Mouse (Mus musculus) megakaryocyte progenitor cell, adult 5-6 weeks (primary cell): ENCODE data around the gene Chd3. TPM values are rescaled to one million over a fixed set of nuclear protein-coding genes. Genes with fewer than 3 reads are reported as not detected.

Experiments used
- ATAC-seq: replicated peaks from 2 replicates; pipeline ENCODE4 v1.8.0; 2016; ENCODE audit warnings: mild to moderate bottlenecking, moderate TSS enrichment, inconsistent platforms; ENCODE audit not compliant: poor library complexity
- total RNA-seq, 2 experiments: library from RNA; stranded (forward) in 1 of 2; stranded (reverse) in 1 of 2; fragments of 157-497, 149-512 nt in 1 of 2; fragments of 200-1000 nt in 1 of 2; gene quantifications; 2 replicates each; pipeline versions ENCODE4 v1.2.3 to v1.2.4; 2015 to 2017

Chd3 gene
- total RNA-seq, 2 experiments from 2014 or later: 19.9 to 22.4 TPM

- peak; percentile 72 for ATAC-seq
Observed at GRCm38 (mm10) chr11:69390400-69391034, 21.3 kb upstream of the Chd3 start.

DNA sequence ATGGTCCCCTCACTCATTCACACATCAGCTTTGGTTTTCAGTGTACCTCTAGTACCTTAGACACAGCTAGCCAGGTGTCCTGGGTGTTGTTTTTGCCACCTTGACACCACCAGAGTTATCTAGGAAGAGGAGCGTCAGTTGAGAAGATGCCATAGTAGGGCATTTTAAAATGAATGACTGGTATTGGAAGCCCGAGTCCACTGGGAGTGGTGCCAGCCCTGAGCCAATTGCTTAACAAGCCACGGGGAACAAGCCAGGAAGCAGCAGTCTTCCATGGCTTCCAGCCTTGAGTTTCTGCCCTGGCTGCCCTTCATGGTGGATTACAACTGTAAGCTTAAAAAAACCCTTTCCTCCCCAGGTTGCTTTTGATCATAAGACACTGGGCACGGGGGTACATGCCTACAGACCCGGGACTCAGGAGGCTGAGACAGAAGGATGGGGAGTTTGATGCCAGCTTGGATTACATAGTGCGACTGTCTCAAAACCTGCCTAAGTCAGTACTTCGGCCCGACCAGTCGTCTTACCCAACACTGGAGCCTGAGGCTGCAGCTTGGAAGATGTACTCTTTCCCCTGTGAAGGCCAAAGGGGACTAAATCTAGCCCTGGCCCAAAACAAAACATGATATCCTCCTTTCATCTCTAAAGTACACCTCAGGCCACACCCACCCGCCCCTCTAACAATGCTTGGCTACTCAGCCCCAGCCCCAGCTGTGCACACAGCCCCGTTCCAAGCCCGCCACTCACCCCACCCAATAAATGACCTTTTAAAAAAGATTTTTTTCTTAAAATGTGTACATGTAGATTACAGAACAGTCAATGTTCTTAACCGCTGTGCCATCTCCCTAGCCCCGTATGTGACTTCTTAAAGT is 20.6 kb upstream of the Chd3 start:
- ATAC-seq: no peak

DNA sequence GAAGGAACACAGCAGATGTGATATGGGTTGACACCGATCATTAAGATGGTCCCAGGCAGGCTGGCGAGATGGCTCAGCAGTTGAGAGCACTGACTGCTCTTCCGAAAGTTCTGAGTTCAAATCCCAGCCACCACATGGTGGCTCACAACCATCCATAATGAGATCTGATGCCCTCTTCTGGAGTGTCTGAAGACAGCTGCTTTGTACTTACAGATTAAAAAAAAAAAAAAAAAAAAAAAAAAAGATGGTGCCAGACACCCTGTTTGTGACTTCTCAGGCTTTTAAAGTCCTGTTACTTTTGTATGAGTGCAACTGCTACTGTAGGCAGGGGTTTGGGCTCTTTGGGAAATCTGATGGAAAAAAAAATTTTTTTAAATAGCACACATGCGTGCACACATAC is 19.5 kb upstream of the Chd3 start:
- no peak for ATAC-seq

DNA sequence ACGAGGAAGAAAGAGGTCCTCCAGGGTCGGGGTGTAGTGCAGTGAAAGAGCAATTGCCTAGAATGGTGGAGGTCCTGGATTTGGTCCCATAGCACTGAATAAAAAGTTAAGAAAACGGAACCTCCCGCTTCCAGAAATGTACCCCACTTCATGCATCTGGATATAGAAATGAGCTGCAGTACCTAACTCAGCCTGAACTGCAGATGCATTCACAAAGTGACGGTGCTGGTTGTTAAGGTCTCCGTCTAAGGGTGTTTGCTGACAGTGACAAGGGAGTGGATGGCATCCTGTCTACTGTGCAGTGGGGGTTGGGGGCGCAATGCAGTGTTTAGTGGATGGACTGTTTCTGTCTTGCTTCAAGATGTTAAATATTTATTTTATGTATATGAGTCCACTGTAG is 17.6 kb upstream of the Chd3 start:
- ATAC-seq: no peak

DNA sequence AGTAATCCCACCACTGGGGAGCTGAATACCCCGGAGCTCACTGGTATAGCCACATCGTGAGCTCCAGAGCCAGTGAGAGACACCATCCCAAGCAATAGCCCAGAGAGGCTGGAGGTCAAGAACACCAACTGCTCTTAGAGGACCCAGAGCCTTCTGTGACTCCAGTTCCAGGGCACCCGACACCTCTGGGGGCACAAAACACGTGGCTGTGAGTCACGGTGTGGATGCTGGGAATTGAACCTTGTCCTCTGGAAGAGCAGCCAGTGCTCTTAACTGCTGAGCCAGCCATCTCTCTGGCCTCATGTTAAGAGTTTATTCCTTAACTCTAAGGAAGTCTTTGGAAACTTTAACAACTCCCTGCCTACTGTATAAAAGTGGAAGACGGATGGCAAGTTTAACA is 15.8 kb upstream of the Chd3 start:
- no peak for ATAC-seq

DNA sequence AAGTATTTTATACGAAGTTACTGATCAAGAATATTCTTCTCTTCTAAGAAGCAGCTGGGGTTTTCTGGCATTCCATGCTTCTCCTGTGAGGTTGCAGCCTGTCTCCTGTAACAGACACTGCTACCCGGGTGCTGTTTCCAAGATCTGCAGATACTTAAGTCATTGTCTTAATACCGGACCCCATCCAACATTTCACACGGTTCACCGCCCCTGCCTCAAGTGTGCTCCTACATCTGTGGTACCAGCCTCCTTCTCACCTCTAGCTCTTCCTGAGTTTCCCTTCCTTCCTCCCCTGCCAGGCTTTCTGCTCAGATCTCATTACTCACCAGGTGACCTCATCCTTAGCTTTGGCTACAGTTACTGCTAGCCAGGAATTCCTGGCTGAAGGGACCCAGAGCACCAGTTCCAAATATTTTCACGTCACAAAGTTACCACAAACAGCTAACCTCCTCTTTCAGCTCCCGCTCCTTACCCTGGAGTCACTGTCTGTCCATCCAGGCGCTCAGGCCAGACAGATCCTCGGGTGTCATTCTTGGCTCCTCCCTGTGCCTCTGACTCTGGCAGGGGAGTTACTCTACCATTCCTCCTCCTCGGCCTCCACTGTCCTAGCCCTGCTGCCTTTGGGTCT is 13.4 kb upstream of the Chd3 start:
- no peak for ATAC-seq

- ATAC-seq: no peak
Observed at GRCm38 (mm10) chr11:69381356-69381755, 12.2 kb upstream of the Chd3 start.

- peak; percentile 73 for ATAC-seq
Observed at GRCm38 (mm10) chr11:69379600-69379999, 10.4 kb upstream of the Chd3 start.

DNA sequence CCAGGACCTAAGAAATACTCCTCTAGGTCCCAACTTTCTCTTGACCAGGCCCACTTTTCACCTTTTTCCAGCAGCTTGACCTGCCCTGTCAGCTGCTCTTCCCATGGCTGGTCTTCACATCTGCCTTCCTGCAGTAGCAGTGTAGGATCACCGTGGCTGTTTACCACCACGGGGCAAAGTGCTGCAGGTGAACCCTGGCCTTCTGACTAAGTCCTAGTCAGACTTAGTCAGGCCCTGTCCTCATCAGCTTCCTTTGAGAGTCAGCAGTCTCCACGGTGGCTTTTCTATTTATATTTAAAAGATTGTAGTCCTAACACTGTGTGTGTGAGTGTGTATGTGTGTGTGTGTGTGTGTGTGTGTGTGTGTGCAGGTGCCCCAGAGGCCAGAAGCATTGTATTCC is 8.6 kb upstream of the Chd3 start:
- ATAC-seq: no peak

DNA sequence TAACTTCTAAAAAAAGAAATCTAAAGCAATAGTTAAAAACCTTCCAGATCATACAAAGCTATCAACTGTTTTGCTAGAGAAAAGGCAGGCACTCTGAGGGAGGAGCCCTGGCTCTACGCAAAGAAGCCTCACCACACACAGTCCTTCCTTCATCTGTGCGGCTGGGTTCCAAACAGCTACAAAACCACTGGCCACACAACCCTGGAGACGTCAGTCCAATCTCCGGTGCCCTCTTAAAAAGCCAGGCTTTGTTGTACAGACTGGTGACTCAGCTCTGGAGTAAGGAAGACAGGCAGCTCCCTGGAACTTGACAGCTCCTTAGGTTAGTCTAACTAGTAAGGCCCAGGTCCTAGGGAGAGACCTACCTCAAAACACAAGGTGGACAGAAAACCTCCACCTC is 6.4 kb upstream of the Chd3 start:
- ATAC-seq: no peak

GRCm38 (mm10) chr11:69373223-69373965 is 4.2 kb upstream of the Chd3 start:
- ATAC-seq: peak; percentile 61

DNA sequence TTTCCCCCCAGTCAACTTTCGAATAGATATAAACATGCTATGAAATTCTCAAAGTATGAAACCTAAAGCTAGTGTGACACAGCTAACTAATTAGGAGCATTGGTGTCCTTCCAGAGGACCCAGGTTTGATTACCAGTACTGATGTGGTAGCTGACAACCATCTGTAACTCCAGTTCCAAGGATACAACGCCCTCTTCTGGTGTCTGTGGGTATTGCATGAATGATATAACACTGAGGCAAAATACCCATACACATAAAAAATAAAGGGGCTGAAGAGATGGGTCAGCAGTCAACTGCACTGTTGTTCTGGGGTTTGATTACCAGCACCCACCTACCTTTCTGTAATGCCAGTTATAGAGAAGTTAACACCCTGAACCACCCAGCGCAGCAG is 3.6 kb upstream of the Chd3 start:
- no peak for ATAC-seq

GRCm38 (mm10) chr11:69372056-69372779 is 3.0 kb upstream of the Chd3 start:
- ATAC-seq: peak; percentile 29

- ATAC-seq: no peak
Observed at GRCm38 (mm10) chr11:69371601-69372000, 2.4 kb upstream of the Chd3 start.

DNA sequence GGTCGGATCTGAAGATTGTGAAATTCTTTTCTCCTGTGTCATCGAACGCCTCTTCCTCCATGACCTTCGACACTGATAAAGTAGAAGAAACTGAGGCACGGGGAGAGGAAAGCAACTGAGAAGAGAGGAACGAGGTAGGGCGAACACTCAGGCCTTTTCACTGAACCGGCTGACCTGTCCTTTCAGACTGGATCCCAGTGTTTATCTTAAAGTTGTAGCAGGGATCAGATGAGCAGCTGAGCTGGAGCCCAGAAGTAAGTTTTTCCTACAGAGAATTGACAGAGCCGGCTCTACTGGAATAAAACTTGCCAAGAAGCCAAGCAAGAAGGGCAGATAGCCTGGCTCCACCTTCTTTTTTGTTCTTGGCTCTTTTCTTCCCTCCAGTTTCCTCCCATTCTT is 1.6 kb upstream of the Chd3 start:
- no peak for ATAC-seq

DNA sequence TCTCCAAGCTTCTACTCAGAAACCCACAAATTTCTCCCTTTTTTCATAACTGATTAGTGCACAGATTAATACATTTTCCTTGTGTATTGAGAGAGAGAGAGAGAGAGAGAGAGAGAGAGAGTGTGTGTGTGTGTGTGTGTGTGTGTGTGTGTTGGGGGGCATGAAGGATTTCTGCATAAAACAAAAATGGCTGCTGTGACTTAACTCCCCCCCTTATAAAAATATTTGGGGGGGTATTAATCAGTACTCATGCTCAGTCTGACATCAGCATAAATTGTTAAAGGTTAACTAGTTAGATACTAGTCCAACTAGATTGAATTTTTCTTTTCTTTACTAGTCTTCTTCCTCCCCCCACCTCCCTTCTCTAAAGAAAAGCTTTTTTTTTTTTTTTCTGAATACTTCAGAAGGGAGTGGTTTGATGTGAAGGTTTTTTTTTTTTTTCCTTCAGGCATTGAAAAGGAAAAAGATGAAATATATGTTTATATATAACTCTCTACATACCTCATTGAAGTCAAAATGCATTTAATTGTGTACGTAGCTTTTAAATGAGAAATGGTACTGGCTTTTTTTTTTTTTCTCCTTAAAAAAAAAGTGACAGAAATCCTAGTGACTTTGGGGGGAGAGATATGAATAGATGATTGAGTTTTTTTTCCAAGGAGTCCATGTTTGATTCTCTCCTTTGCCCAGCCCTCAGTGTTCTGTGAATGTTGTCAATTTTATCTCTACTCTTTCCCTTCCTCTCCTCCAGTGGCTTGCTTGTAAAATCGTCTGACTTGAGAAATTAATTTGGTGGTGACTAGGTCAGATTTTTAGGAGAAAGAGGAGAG is 997 bp upstream of the Chd3 start:
- ATAC-seq: no peak

GRCm38 (mm10) chr11:69368356-69369214 is 621 bp downstream of the Chd3 start:
- no peak for ATAC-seq

DNA sequence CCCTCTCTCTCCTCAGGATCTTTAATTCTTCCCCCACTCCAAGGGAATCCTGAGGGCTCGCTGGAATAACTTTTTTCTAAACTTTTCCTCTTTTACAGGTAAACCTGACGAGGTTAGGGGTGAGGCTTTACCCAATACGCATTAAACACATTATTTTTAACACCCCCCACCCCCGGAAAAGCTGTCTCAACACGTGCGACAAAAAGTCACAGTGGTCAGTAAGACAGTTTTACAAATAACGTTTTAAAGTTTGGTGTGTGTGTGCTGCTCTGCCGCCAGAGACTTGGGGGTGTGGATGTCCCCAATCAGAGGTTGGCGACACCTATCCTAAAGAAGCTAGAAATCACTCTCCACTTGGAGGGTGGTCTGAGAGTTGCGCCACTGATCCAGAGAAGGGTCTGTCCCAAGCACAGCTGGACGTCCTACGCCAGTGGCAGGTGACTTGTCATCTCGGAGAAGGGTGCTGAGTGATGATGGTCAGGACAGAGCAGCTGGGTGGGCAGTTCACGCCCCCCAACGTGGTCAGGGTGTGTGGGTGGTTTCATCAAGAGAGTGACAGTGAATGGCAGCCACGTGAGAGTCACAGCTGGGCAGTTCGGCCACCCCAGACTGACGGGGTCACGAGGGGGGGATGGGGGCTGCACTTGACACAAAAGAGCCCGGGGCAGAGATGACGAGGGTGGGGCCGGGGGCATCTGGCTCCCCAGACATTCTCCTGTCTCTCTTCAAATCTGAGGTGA is 1.4 kb downstream of the Chd3 start:
- ATAC-seq: no peak
